Mouse (Mus musculus) layer of hippocampus, postnatal 36 days (tissue): Measurements from ENCODE around the gene Gm6890. TPM values are rescaled to one million over a fixed set of nuclear protein-coding genes. Genes with fewer than 3 reads are reported as not detected.
"Not testable (repeated sequence)": the region's sequence is repeated elsewhere in the genome, so short reads cannot be mapped to it uniquely, and the experiment has no call there.

Experiments used
- DNase-seq, 2 experiments: peaks; one replicate each; pipeline ENCODE4 v3.0.0; 2022
- total RNA-seq, 2 experiments: library from RNA; stranded (reverse); gene quantifications; 2 replicates each; pipeline ENCODE4 v1.2.3; 2021

Gm6890 gene
- not detected for total RNA-seq

DNA sequence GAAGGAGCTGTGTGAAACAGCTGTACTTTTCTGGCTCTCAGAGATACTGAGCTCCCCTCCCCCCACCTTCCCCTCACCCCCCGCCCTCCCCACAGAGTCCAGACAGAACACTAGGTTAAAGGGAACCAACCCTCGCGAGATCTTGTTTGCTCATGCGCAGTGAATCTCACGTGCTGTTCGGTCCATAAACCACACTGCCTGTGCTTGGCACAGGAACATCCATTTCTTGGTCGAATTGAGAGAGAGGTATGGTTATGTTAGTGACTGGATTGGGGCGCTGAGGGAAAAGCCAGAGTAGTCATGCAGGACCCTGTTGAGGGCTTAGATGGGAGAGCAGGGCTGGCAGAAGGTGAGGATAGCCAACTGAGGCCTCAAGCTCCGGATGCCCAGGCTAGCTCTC is at the start of gene Gm6890:
Gene Gm6890, plus strand, starts transcription at position 301 of the 400 bp plus-strand sequence.
- DNase-seq = not testable (repeated sequence)

DNA sequence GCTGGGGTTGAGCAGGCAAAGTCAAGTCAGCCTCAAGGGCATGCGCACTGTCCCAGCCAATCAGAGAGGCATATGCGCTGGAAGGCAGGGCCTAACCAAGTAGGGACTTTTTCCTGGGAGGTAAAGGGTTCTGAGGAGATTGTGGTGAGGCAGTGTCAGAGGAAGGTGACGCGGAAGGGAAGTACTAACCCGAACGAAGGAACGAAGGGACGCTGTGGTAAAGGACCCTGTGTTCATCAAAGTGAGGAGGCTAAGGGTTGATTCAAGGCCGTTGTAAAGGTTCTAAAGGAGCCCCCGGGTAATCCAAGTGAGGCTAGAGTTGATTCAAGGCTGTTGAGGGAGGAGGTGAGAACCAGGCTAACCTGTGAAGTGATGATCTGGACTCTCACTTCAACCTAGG is 14.5 kb upstream of the Gm6890 start:
- DNase-seq = not testable (repeated sequence)

DNA sequence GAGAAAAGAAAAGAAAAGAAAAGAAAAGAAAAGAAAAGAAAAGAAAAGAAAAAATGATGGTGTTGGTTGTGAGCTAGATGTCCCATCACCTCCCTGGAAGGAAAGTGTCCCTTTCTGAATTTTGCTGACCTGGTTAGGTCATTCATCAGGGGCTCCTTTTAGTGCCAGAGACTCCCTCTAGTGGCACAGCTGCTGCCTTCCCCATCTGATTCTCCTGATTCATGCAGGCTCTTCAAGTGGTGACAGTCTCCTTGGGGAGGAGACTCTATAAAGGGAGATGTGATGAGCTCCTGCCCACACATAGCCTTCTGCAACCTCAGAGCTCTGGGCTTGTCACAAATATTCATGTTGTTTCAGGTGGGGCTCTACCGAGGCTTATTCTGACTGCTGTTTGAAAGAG is 30.0 kb downstream of the Gm6890 start:
- DNase-seq = not testable (repeated sequence)

Other genes with a start within 250 kb of the Gm6890 start
- gene Olfr1326-ps1, start 166.0 kb upstream of the Gm6890 start, total RNA-seq = not detected
- gene Olfr1325, start 148.2 kb upstream of the Gm6890 start, total RNA-seq = not detected
- gene Gm5640, start 95.3 kb upstream of the Gm6890 start, total RNA-seq = under 1 TPM; 0.52 to 0.53 TPM
- gene Gm5936, start 96.3 kb downstream of the Gm6890 start, total RNA-seq = under 1 TPM in 1 of 2 experiments, not detected in 1; 0.56 TPM